Comparison of ENCODE assay signal across 18 mouse cellular contexts in the genomic region with DNA sequence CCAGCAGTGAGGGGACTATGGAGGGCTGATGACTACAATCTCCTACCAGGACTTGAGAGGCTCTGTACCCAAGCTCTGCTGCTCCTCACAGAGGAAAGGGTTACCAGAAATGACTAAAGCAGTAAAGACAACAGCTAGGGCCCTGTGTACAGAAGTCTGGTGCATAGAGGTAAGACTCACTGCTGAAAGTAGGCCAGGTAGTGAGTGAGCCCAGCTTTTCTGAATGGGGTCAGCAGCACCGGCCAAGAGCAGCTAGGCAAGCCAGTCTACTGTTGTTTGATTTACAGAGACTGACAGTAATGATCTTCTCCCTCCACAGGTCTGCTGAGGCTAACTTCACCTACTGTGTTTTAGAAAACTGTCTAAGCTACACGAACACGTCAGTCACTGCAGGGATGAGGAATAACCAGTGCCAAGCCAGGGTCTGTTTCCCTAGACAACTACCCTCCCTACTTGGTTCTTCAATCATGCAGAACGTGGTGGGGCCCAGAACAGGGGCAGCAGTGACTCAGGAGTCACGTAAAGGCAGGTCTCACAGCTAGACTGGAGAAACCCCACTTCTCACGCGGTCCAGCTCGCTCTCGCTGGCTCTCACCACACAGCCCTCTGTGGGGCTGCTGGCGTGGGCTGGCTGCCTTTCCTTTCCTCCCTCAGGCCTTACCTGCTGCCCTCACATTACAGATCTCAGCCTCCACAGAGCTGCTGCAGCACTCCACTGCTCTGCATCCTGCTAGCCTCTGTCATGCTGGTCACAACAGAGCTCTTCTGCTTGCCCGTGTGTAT. TPM values are rescaled to one million over a fixed set of nuclear protein-coding genes. Genes with fewer than 3 reads are reported as not detected.
A peak's percentile ranks its signal among the peaks of the same experiment; 100 is the strongest.
DNase-seq lines count a peak whose midpoint lies in the region; ATAC-seq and TF ChIP-seq lines count a peak whose summit lies in the region.
"Had no signal": no experiment of that assay in that cellular context is flagged by ENCODE, and none has a peak within 500 bp of the region (broad histone marks: within the 10 kb centered on the region; RNA-seq: fewer than 3 reads in every experiment).

No protein-coding gene starts in this region.

- H3K27ac ChIP-seq in hindbrain, postnatal 0 days = peak overlapping the region; percentile 36; the same call in 1 of the 2 replicates
- no peak overlapping the region for H3K27ac ChIP-seq in hindbrain, embryonic 14.5 days
- no peak overlapping the region for H3K27ac ChIP-seq in midbrain, embryonic 11.5 days (ENCODE audit: low read depth, low read length)
- no peak overlapping the region for H3K27ac ChIP-seq in midbrain, embryonic 14.5 days (replicated peaks; ENCODE audit: low read depth, low read length)
- H3K27ac ChIP-seq: embryonic facial prominence, embryonic 12.5 days; hindbrain, embryonic 10.5 days; midbrain, embryonic 15.5 days had no signal

- 56% methylated on average over 11 of the region's 11 CpGs for WGBS in hindbrain, postnatal 0 days
- 84% methylated on average over 11 of the region's 11 CpGs for WGBS in hindbrain, embryonic 14.5 days
- 84% methylated on average over 11 of the region's 11 CpGs for WGBS in midbrain, embryonic 11.5 days
- 81% methylated on average over 11 of the region's 11 CpGs for WGBS in midbrain, embryonic 14.5 days

- ATAC-seq in cerebellum, adult (ENCODE audit: insufficient number of reproducible peaks, low FRiP score, low TSS enrichment) = peak; percentile 77
- no peak for ATAC-seq in hindbrain, postnatal 0 days
- ATAC-seq in hindbrain, embryonic 14.5 days (ENCODE audit: low FRiP score) = no peak
- no peak for ATAC-seq in midbrain, embryonic 11.5 days (ENCODE audit: low FRiP score)
- no peak for ATAC-seq in midbrain, embryonic 14.5 days (ENCODE audit: low FRiP score, low TSS enrichment)
- ATAC-seq: activated CD4-positive, CD25-positive, alpha-beta regulatory T cell, adult 4 months; intestine, embryonic 16.5 days; midbrain, embryonic 15.5 days had no signal

- H3K4me3 ChIP-seq in hindbrain, postnatal 0 days (ENCODE audit: low read length) = no peak overlapping the region
- H3K4me3 ChIP-seq in hindbrain, embryonic 14.5 days (replicated peaks; ENCODE audit: low read length) = no peak overlapping the region
- H3K4me3 ChIP-seq in midbrain, embryonic 11.5 days (ENCODE audit: low read depth, low read length) = no peak overlapping the region
- no peak overlapping the region for H3K4me3 ChIP-seq in midbrain, embryonic 14.5 days (replicated peaks; ENCODE audit: low read depth, low read length)
- H3K4me3 ChIP-seq: embryonic facial prominence, embryonic 12.5 days; hindbrain, embryonic 10.5 days; midbrain, embryonic 15.5 days had no signal

- no peaks in the 10 kb centered on the region for H3K9me3 ChIP-seq in hindbrain, postnatal 0 days (ENCODE audit: low read length)
- H3K9me3 ChIP-seq in hindbrain, embryonic 14.5 days (ENCODE audit: control insufficient read depth, low read length) = no peaks in the 10 kb centered on the region
- H3K9me3 ChIP-seq in midbrain, embryonic 11.5 days (ENCODE audit: control insufficient read depth, low read length) = no peaks in the 10 kb centered on the region
- no peaks in the 10 kb centered on the region for H3K9me3 ChIP-seq in midbrain, embryonic 14.5 days (ENCODE audit: control insufficient read depth, low read length)
- H3K9me3 ChIP-seq: embryonic facial prominence, embryonic 12.5 days; hindbrain, embryonic 10.5 days; midbrain, embryonic 15.5 days had no signal

- H3K4me2 ChIP-seq in hindbrain, postnatal 0 days (ENCODE audit: low read depth, low read length) = no peak overlapping the region
- no peak overlapping the region for H3K4me2 ChIP-seq in hindbrain, embryonic 14.5 days (replicated peaks)
- H3K4me2 ChIP-seq in midbrain, embryonic 11.5 days = no peak overlapping the region
- no peak overlapping the region for H3K4me2 ChIP-seq in midbrain, embryonic 14.5 days (ENCODE audit: low read length)
- H3K4me2 ChIP-seq: embryonic facial prominence, embryonic 12.5 days; midbrain, embryonic 15.5 days had no signal

- no peaks in the 10 kb centered on the region for H3K27me3 ChIP-seq in hindbrain, postnatal 0 days (ENCODE audit: insufficient read depth, low read length)
- no peaks in the 10 kb centered on the region for H3K27me3 ChIP-seq in hindbrain, embryonic 14.5 days (ENCODE audit: control insufficient read depth, insufficient read depth, low read length)
- H3K27me3 ChIP-seq in midbrain, embryonic 11.5 days (ENCODE audit: control insufficient read depth, insufficient read depth, low read length) = no peaks in the 10 kb centered on the region
- no peaks in the 10 kb centered on the region for H3K27me3 ChIP-seq in midbrain, embryonic 14.5 days (ENCODE audit: control insufficient read depth, insufficient read depth, low read length)
- H3K27me3 ChIP-seq: embryonic facial prominence, embryonic 12.5 days; midbrain, embryonic 15.5 days had no signal

- H3K36me3 ChIP-seq in hindbrain, postnatal 0 days (ENCODE audit: insufficient read depth, low read length) = peaks cover 40% of the 10 kb centered on the region
- H3K36me3 ChIP-seq in hindbrain, embryonic 14.5 days (replicated peaks; ENCODE audit: control insufficient read depth, insufficient read depth) = peaks cover 89% of the 10 kb centered on the region
- H3K36me3 ChIP-seq in midbrain, embryonic 11.5 days (ENCODE audit: control insufficient read depth, insufficient read depth, low read length) = peaks cover 15% of the 10 kb centered on the region
- H3K36me3 ChIP-seq in midbrain, embryonic 14.5 days (ENCODE audit: control insufficient read depth, insufficient read depth, low read length) = peaks cover 83% of the 10 kb centered on the region

- H3K4me1 ChIP-seq in hindbrain, postnatal 0 days (ENCODE audit: insufficient read depth, low read length) = no peaks in the 10 kb centered on the region
- no peaks in the 10 kb centered on the region for H3K4me1 ChIP-seq in hindbrain, embryonic 14.5 days (replicated peaks; ENCODE audit: control insufficient read depth, insufficient read depth, low read length)
- no peaks in the 10 kb centered on the region for H3K4me1 ChIP-seq in midbrain, embryonic 11.5 days (ENCODE audit: control insufficient read depth, insufficient read depth, low read length)
- no peaks in the 10 kb centered on the region for H3K4me1 ChIP-seq in midbrain, embryonic 14.5 days (ENCODE audit: control insufficient read depth, insufficient read depth, low read length)
- H3K4me1 ChIP-seq: embryonic facial prominence, embryonic 12.5 days; midbrain, embryonic 15.5 days had no signal

- no peak for TF ChIP-seq CTCF in hindbrain, postnatal 0 days (IDR thresholded peaks at IDR 0.05; ENCODE audit: low read depth)

- DNase-seq in cerebellum, adult 9-11 months = no peak
- no peak for DNase-seq in hindbrain, postnatal 0 days (ENCODE audit: low spot score)
- no peak for DNase-seq in hindbrain, embryonic 14.5 days (ENCODE audit: low spot score)
- DNase-seq in midbrain, embryonic 11.5 days (ENCODE audit: low spot score, missing footprints) = peak; percentile 77
- DNase-seq in midbrain, embryonic 14.5 days = no peak
- peak; percentile 12 for DNase-seq in retina, postnatal 1 day
- no peak for DNase-seq in right cerebral cortex, postnatal 4 days
- DNase-seq: adrenal gland, postnatal 36 days; gastrocnemius, postnatal 25 days; lung, adult 18-20 months; lung, postnatal 4 days; thymus, postnatal 4 days had no signal

- H3K9ac ChIP-seq in hindbrain, postnatal 0 days (replicated peaks; ENCODE audit: low read length) = no peak overlapping the region
- no peak overlapping the region for H3K9ac ChIP-seq in hindbrain, embryonic 14.5 days
- no peak overlapping the region for H3K9ac ChIP-seq in midbrain, embryonic 11.5 days (ENCODE audit: low read length)
- no peak overlapping the region for H3K9ac ChIP-seq in midbrain, embryonic 14.5 days (replicated peaks; ENCODE audit: low read length)
- H3K9ac ChIP-seq: embryonic facial prominence, embryonic 12.5 days; midbrain, embryonic 15.5 days had no signal

RNA-seq across cellular contexts. Expression of a gene that starts 49.8 kb away (rescaled TPM):
- total RNA-seq in hindbrain, postnatal 0 days (2014; rRNA removed) = 14.4 and 14.9 TPM in 2 replicates
- polyA plus RNA-seq in hindbrain, postnatal 0 days (2015; fragmentation: Nextera tagmentation; extraction: Ambion mirVana) = 11.2 and 11.4 TPM in 2 replicates
- 6.9 and 7.3 TPM in 2 replicates for polyA plus RNA-seq in hindbrain, embryonic 14.5 days (2014; fragmentation: Nextera tagmentation; extraction: Ambion mirVana)
- 1.2 and 1.6 TPM in 2 replicates for polyA plus RNA-seq in midbrain, embryonic 11.5 days (2014; fragmentation: Nextera tagmentation; extraction: Ambion mirVana)
- polyA plus RNA-seq in midbrain, embryonic 14.5 days (2014; fragmentation: Nextera tagmentation; extraction: Ambion mirVana) = 2.3 and 2.5 TPM in 2 replicates

Comparison
In these comparisons a context has a peak if more than half of its experiments do, and no peak if none do; other contexts are left out.
1. DNase-seq: peak in midbrain, embryonic 11.5 days (single experiment) and retina, postnatal 1 day (single experiment); none in cerebellum, adult 9-11 months (single experiment), hindbrain, postnatal 0 days (single experiment), hindbrain, embryonic 14.5 days (single experiment), midbrain, embryonic 14.5 days (single experiment) and right cerebral cortex, postnatal 4 days (single experiment).